Mouse (Mus musculus) liver, embryonic 14.5 days (tissue): ENCODE measurements at regions not wholly inside any gene's neighbourhood (a gene's known extent, or its start where the extent isn't known, plus 50 kb on each side); places are given as distances from the start of the nearest gene placed in this dataset.

Source experiments
- ATAC-seq: fragments of 200-750 bp; cut with Nextera tagmentation; 2 replicates; pipeline ENCODE4 v1.8.0; 2017; ENCODE audit warnings: moderate number of reproducible peaks, mild to moderate bottlenecking, moderate library complexity; ENCODE audit not compliant: insufficient read depth
- DNase-seq, 3 experiments: peaks; one replicate each; pipeline ENCODE4 v3.0.0-alpha.2; 2012 to 2013; ENCODE audit warnings: low read depth in 3 of 3, low spot score in 3 of 3
- H3K27ac ChIP-seq: fragments of 300-500 bp; sonication (generic); 2 replicates; pipeline ENCODE4 v1.5.1; 2014; ENCODE audit warnings: moderate library complexity, mild to moderate bottlenecking, control low read depth, inconsistent platforms
- H3K27me3 ChIP-seq: fragments of 300-500 bp; sonication (generic); 2 replicates; pipeline ENCODE4 v1.6.1; 2014; ENCODE audit warnings: mild to moderate bottlenecking, low read length, moderate library complexity; ENCODE audit not compliant: control insufficient read depth, insufficient read depth
- H3K36me3 ChIP-seq: fragments of 300-500 bp; sonication (generic); replicated peaks from 2 replicates; pipeline ENCODE4 v1.6.1; 2014; ENCODE audit warnings: low read depth; ENCODE audit not compliant: control insufficient read depth, insufficient read depth
- H3K4me1 ChIP-seq, 2 experiments: fragments of 200-500 bp in 1 of 2; fragments of 300-500 bp in 1 of 2; sonication (generic) in 1 of 2; replicated peaks; 2 replicates each; pipeline ENCODE4 v1.6.1; 2012 to 2014; ENCODE audit warnings: antibody characterized with exemption in 1 of 2, inconsistent platforms in 1 of 2, low read length in 1 of 2; ENCODE audit not compliant: control insufficient read depth in 2 of 2, insufficient read depth in 2 of 2
- H3K4me2 ChIP-seq: fragments of 300-500 bp; sonication (generic); 2 replicates; pipeline ENCODE4 v1.6.1; 2014; ENCODE audit warnings: low read depth, mild to moderate bottlenecking, control low read depth, moderate library complexity
- H3K4me3 ChIP-seq, 2 experiments: fragments of 200-500 bp in 1 of 2; fragments of 300-500 bp in 1 of 2; sonication (generic) in 1 of 2; 2 replicates each; pipeline ENCODE4 v1.5.1; 2012 to 2014; ENCODE audit warnings: low read depth in 2 of 2, low read length in 2 of 2, mild to moderate bottlenecking in 2 of 2, control low read depth in 1 of 2, inconsistent platforms in 1 of 2, moderate library complexity in 1 of 2; ENCODE audit not compliant: insufficient read depth in 1 of 2
- H3K9ac ChIP-seq: fragments of 300-500 bp; sonication (generic); replicated peaks from 2 replicates; pipeline ENCODE4 v1.6.1; 2014; ENCODE audit warnings: mild to moderate bottlenecking, control low read depth, moderate library complexity
- H3K9me3 ChIP-seq: fragments of 300-500 bp; sonication (generic); 2 replicates; pipeline ENCODE4 v1.6.1; 2016; ENCODE audit warnings: low read length, mixed read lengths; ENCODE audit not compliant: control insufficient read depth
- CTCF ChIP-seq: IDR thresholded peaks from 2 replicates; pipeline ENCODE4 v1.5.1; 2016; ENCODE audit warnings: antibody characterized with exemption, low read depth, control low read depth
- EP300 ChIP-seq: IDR thresholded peaks from 2 replicates; pipeline ENCODE4 v1.6.1; 2016; ENCODE audit warnings: antibody characterized with exemption, low read depth
- WGBS: fragments of 180-500 bp; shearing (Covaris S2); extraction: QIAGEN DNeasy Blood & Tissue Kit; methylation state at CpG from one replicate; pipeline ENCODE4 v1.1.7; 2014; ENCODE audit not compliant: insufficient replicate concordance; 5-methylcytosine and 5-hydroxymethylcytosine counted together

GRCm38 (mm10) chr15:63050033-63050432, 794.9 kb downstream of the Gsdmc2 start:
- Histone ChIP-seq H3K27me3 (no peaks in the 10 kb centered on the region), H3K27ac (no peak overlapping the region), H3K9ac (no peak overlapping the region), H3K4me2 (no peak overlapping the region), H3K4me3 (no peak overlapping the region), H3K4me1 (no peaks in the 10 kb centered on the region), H3K36me3 (no peaks in the 10 kb centered on the region), H3K9me3 (no peaks in the 10 kb centered on the region)
- DNase-seq (no peak), ATAC-seq (no peak)
- TF ChIP-seq EP300 (no peak), CTCF (no peak)
- 64% methylated on average over 1 of the region's 1 CpGs for WGBS

DNA sequence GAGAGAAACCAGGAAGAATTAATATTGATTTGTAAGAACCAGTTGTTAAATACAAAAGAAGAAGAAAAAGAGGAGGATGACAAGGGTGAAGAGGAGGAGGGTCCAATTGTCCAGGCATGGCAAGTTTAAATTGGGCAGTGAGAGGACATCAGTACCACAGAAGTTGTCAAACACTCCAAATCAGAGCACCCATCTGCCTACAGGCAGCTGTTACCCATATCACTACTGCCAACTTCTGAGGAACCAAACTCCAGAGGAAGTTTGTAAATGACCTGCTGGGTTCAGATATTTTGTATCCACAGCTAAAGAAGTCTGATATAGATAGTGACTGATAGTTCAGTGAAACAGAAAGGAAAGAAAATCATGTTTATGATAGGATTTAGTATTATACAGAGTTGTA, 802.6 kb downstream of the Gsdmc2 start:
- Histone ChIP-seq H3K27ac (no peak overlapping the region), H3K9me3 (no peaks in the 10 kb centered on the region), H3K27me3 (no peaks in the 10 kb centered on the region), H3K4me1 (no peaks in the 10 kb centered on the region), H3K9ac (no peak overlapping the region), H3K36me3 (no peaks in the 10 kb centered on the region), H3K4me2 (no peak overlapping the region), H3K4me3 (no peak overlapping the region)
- no peak for DNase-seq
- no peak for ATAC-seq
- no peak for TF ChIP-seq CTCF
- TF ChIP-seq EP300: no peak

GRCm38 (mm10) chr15:63036241-63036640, 808.7 kb downstream of the Gsdmc2 start:
- no peaks in the 10 kb centered on the region for H3K36me3 ChIP-seq
- no peaks in the 10 kb centered on the region for H3K4me1 ChIP-seq
- no peak overlapping the region for H3K27ac ChIP-seq
- H3K4me2 ChIP-seq: no peak overlapping the region
- no peaks in the 10 kb centered on the region for H3K27me3 ChIP-seq
- TF ChIP-seq EP300 (no peak), CTCF (no peak)
- no peak overlapping the region for H3K4me3 ChIP-seq
- ATAC-seq: no peak
- H3K9me3 ChIP-seq: no peaks in the 10 kb centered on the region
- DNase-seq: no peak
- WGBS: 74% methylated on average over 7 of the region's 7 CpGs
- no peak overlapping the region for H3K9ac ChIP-seq

- no peak overlapping the region for H3K4me2 ChIP-seq
- no peaks in the 10 kb centered on the region for H3K36me3 ChIP-seq
- ATAC-seq (no peak), DNase-seq (no peak)
- no peaks in the 10 kb centered on the region for H3K27me3 ChIP-seq
- WGBS: 48% methylated on average over 2 of the region's 2 CpGs
- H3K4me1 ChIP-seq: no peaks in the 10 kb centered on the region
- no peak overlapping the region for H3K4me3 ChIP-seq
- H3K9ac ChIP-seq: no peak overlapping the region
- no peaks in the 10 kb centered on the region for H3K9me3 ChIP-seq
- TF ChIP-seq EP300 (no peak), CTCF (no peak)
- H3K27ac ChIP-seq: no peak overlapping the region
Observed at GRCm38 (mm10) chr15:63020826-63021225, 824.2 kb downstream of the Gsdmc2 start.

- DNase-seq: no peak
- Histone ChIP-seq H3K4me3 (no peak overlapping the region), H3K4me1 (no peaks in the 10 kb centered on the region), H3K9me3 (no peaks in the 10 kb centered on the region), H3K36me3 (no peaks in the 10 kb centered on the region), H3K4me2 (no peak overlapping the region), H3K27me3 (no peaks in the 10 kb centered on the region), H3K27ac (no peak overlapping the region), H3K9ac (no peak overlapping the region)
- 51% methylated on average over 3 of the region's 3 CpGs for WGBS
- no peak for TF ChIP-seq CTCF
- no peak for TF ChIP-seq EP300
- ATAC-seq: no peak
Observed at GRCm38 (mm10) chr15:63017966-63018365, 827.0 kb downstream of the Gsdmc2 start.
